Mouse (Mus musculus) intestine, postnatal 0 days (tissue): ENCODE measurements at regions not wholly inside any gene's neighbourhood (a gene's known extent, or its start where the extent isn't known, plus 50 kb on each side); places are given as distances from the start of the nearest gene placed in this dataset.

ENCODE experiments used
- ATAC-seq: fragments of 200-750 bp; cut with Nextera tagmentation; 2 replicates; pipeline ENCODE4 v1.8.0; 2017; ENCODE audit warnings: mild to moderate bottlenecking, moderate TSS enrichment, moderate library complexity
- H3K27ac ChIP-seq: fragments of 300-500 bp; sonication (generic); 2 replicates; pipeline ENCODE4 v1.5.1; 2014; ENCODE audit warnings: mild to moderate bottlenecking, low read depth, low read length, moderate library complexity
- H3K27me3 ChIP-seq: fragments of 300-500 bp; sonication (generic); replicated peaks from 2 replicates; pipeline ENCODE4 v1.6.1; 2014; ENCODE audit warnings: low read length, mixed read lengths; ENCODE audit not compliant: control insufficient read depth, insufficient read depth
- H3K36me3 ChIP-seq: fragments of 300-500 bp; sonication (generic); 2 replicates; pipeline ENCODE4 v1.6.1; 2014; ENCODE audit warnings: mild to moderate bottlenecking, moderate library complexity; ENCODE audit not compliant: control insufficient read depth, insufficient read depth
- H3K4me1 ChIP-seq: fragments of 300-500 bp; sonication (generic); replicated peaks from 2 replicates; pipeline ENCODE4 v1.6.1; 2014; ENCODE audit warnings: antibody characterized with exemption, low read length, mixed read lengths; ENCODE audit not compliant: control insufficient read depth, insufficient read depth
- H3K4me2 ChIP-seq: fragments of 300-500 bp; sonication (generic); replicated peaks from 2 replicates; pipeline ENCODE4 v1.6.1; 2014; ENCODE audit warnings: low read depth, mild to moderate bottlenecking, moderate library complexity
- H3K4me3 ChIP-seq: fragments of 300-500 bp; sonication (generic); 2 replicates; pipeline ENCODE4 v1.5.1; 2014; ENCODE audit warnings: low read depth, low read length
- H3K9ac ChIP-seq: fragments of 300-500 bp; sonication (generic); 2 replicates; pipeline ENCODE4 v1.6.1; 2014; ENCODE audit warnings: mild to moderate bottlenecking, low read depth, low read length
- H3K9me3 ChIP-seq: fragments of 300-500 bp; sonication (generic); 2 replicates; pipeline ENCODE4 v1.6.1; 2016; ENCODE audit warnings: mixed run types; ENCODE audit not compliant: control insufficient read depth
- CTCF ChIP-seq: sonication (generic); IDR thresholded peaks from 2 replicates; pipeline ENCODE4 v1.5.1; 2016; ENCODE audit warnings: low read depth, mild to moderate bottlenecking, control low read depth, antibody characterized with exemption, moderate library complexity
- WGBS: fragments of 180-500 bp; shearing (Covaris S2); extraction: QIAGEN DNeasy Blood & Tissue Kit; methylation state at CpG from one replicate; pipeline ENCODE4 v1.1.7; 2014; 5-methylcytosine and 5-hydroxymethylcytosine counted together

DNA sequence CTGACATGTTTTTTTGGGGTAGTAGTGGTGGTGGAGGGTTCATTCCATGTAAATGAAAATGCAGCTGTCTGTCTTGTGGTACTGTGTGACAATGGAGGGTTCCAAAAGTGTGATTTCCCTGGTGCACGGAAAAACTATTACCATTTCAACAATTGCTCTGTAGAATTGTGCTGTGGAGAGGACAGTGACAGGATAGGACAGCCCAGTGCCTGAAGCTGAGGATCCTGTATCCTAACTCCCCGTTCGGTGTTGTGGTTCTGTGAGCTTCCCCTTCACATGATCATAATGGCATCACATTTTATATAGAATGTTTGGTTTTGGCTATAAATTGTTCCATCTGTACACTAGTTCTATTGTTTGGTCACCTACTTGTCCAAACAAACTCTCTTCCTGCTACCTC is 196.4 kb downstream of the Mex3b start:
- no peaks in the 10 kb centered on the region for H3K36me3 ChIP-seq
- no peak for ATAC-seq
- H3K27ac ChIP-seq, result no peak overlapping the region
- WGBS, result 71% methylated on average over 3 of the region's 3 CpGs
- H3K27me3 ChIP-seq, result no peaks in the 10 kb centered on the region
- TF ChIP-seq CTCF, result no peak
- H3K4me2 ChIP-seq, result no peak overlapping the region
- H3K9me3 ChIP-seq, result no peaks in the 10 kb centered on the region
- H3K4me3 ChIP-seq, result no peak overlapping the region
- H3K4me1 ChIP-seq, result no peaks in the 10 kb centered on the region
- no peak overlapping the region for H3K9ac ChIP-seq

GRCm38 (mm10) chr7:83065341-83065740 is 198.2 kb downstream of the Mex3b start:
- WGBS, result 89% methylated on average over 3 of the region's 3 CpGs
- no peaks in the 10 kb centered on the region for H3K4me1 ChIP-seq
- no peak for TF ChIP-seq CTCF
- no peak overlapping the region for H3K4me2 ChIP-seq
- no peak for ATAC-seq
- H3K4me3 ChIP-seq, result no peak overlapping the region
- H3K27ac ChIP-seq, result no peak overlapping the region
- H3K9ac ChIP-seq, result no peak overlapping the region
- no peaks in the 10 kb centered on the region for H3K27me3 ChIP-seq
- H3K36me3 ChIP-seq, result no peaks in the 10 kb centered on the region
- H3K9me3 ChIP-seq, result no peaks in the 10 kb centered on the region

DNA sequence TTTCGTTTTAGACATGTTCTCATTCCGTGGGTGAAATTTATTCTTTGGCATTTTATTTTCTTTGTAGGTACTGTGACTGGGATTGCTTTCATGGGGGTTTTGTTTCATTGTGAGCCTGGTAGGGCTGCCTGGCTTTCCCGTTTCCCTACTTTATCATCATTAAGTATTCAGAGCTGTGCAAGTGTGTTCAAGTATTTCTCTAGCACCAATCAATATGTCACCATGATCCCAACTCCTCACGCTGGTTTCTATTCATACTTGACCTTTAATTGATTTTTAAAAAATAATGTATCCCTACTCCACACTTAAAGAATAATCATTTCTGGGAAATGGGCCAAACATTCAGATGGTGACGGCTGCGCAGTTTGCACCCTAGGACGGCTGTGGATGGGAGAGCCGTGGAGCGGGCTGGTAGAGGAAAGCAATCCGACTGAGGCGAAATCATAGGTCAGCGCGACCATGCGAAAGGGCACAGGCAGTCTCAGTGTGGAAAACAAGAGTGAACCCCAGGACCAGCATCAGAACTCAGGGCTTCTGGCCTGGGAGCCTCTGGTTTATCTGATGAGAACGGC is 207.4 kb downstream of the Mex3b start:
- no peak for ATAC-seq
- 69% methylated on average over 15 of the region's 15 CpGs for WGBS
- no peak for TF ChIP-seq CTCF
- no peak overlapping the region for H3K9ac ChIP-seq
- H3K9me3 ChIP-seq, result no peaks in the 10 kb centered on the region
- no peaks in the 10 kb centered on the region for H3K36me3 ChIP-seq
- H3K4me3 ChIP-seq, result no peak overlapping the region
- H3K4me2 ChIP-seq, result no peak overlapping the region
- no peaks in the 10 kb centered on the region for H3K4me1 ChIP-seq
- no peaks in the 10 kb centered on the region for H3K27me3 ChIP-seq
- no peak overlapping the region for H3K27ac ChIP-seq

DNA sequence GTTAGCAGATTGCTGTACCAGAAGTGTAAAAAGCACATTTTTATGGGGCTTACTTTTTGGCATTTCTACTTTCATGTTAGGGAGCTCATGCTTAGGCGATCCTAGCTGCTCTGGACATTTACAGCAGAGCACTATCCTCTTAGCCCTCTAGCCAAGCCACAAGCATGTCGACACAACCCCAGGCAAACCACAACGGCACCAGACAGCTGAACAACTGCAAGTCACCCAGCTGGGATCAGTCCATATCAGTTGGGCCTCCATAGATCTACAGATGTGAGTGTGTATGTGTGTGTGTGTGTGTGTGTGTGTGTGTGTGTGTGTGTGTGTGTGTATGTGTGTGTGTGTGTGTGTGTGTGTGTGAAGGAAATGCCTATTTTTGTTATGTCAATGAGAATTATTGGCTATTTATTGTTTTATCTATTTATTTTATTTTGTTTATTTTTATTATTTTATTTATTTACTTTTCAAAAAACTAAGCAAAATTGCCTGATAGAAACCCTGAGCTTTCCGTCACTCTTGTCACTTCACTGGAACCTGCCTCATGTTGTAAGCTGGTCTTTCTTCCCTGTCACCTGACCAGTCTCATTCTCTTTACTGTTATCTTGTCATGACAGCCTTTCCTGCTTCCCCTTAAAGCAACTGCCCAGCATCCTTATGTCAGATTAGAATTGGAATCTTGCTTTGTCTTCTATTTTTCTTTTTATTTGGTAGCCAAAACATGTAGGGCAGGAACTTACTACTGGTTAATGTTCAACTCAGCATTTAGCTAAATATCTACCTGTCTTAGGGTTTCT is 208.2 kb downstream of the Mex3b start:
- TF ChIP-seq CTCF, result no peak
- Histone ChIP-seq H3K4me3 (no peak overlapping the region), H3K27ac (no peak overlapping the region), H3K9me3 (no peaks in the 10 kb centered on the region), H3K9ac (no peak overlapping the region), H3K27me3 (no peaks in the 10 kb centered on the region), H3K4me2 (no peak overlapping the region), H3K4me1 (no peaks in the 10 kb centered on the region), H3K36me3 (no peaks in the 10 kb centered on the region)
- 66% methylated on average over 4 of the region's 4 CpGs for WGBS
- no peak for ATAC-seq

DNA sequence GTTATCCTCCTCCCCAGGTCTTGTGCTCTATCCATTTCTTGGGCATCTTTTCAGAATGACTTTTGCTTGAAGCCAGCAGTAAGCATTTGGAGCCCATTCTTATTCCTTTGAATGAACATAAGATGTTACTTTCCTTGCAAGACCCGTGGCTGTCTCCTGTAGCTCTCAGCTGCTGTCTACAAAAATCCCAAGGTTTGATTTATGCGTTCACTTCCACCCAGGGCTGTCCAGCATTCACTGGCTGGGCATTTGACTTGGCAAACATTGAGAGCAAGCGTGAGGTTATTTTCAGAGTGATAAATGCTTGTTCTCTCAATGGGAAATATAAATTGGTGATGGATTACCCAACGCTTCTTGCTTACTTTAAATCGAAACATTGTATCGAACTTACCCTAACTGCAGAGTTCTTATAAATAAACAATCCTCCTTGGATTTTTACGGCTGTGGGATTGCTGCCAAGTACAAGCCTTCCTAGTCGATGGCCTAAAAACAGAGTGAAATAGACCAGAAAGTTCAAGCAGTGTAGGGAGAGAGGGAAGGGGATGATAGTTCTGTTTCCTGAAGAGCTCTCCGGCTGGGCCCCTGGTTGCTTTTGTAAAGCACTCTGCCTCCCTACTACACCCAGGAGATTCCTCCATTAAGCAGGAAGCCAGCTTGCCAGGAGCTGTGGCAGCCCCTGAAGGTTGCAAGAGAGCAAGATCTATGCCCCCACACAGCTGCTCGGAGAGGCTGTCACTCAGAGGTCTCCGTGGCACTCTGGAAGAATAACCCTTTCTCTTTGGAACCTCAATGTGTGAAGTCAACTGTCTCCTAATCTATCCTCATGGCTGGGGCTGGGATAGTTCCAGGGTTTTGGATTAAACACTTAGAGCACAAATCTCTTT is 210.1 kb downstream of the Mex3b start:
- Histone ChIP-seq H3K4me3 (no peak overlapping the region), H3K27me3 (no peaks in the 10 kb centered on the region), H3K9ac (no peak overlapping the region), H3K9me3 (no peaks in the 10 kb centered on the region), H3K4me2 (peak overlapping the region; percentile 32; the same call in 1 of the 2 replicates), H3K27ac (no peak overlapping the region), H3K4me1 (no peaks in the 10 kb centered on the region), H3K36me3 (no peaks in the 10 kb centered on the region)
- no peak for TF ChIP-seq CTCF
- ATAC-seq, result no peak
- 19% methylated on average over 11 of the region's 11 CpGs for WGBS

DNA sequence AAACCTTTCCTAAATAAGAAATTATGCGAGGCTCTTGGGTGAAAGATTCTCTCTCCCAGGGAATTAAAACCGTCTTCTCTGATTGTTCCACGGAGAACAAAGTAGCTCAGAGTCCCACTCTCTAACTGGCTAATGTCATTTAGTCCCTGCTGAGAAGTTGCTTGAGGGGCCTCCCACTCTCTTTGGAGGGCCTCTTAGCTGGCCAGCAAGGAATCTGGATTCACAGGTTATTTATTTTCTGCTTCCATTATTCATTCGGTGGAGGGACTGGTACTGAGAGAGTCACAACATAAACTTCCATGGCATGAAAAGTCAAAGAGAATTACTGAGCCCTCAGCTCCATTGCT is 210.8 kb downstream of the Mex3b start:
- H3K9ac ChIP-seq, result no peak overlapping the region
- TF ChIP-seq CTCF, result no peak
- H3K27ac ChIP-seq, result no peak overlapping the region
- H3K9me3 ChIP-seq, result no peaks in the 10 kb centered on the region
- no peaks in the 10 kb centered on the region for H3K4me1 ChIP-seq
- no peaks in the 10 kb centered on the region for H3K27me3 ChIP-seq
- ATAC-seq, result no peak
- 32% methylated on average over 4 of the region's 4 CpGs for WGBS
- H3K36me3 ChIP-seq, result no peaks in the 10 kb centered on the region
- no peak overlapping the region for H3K4me2 ChIP-seq
- no peak overlapping the region for H3K4me3 ChIP-seq
